Mouse (Mus musculus) naive thymus-derived CD4-positive, alpha-beta T cell, adult 2 months (primary cell): ENCODE measurements around the gene Gpr108.

Source experiments
- DNase-seq: peaks from one replicate; pipeline ENCODE4 v3.0.0-alpha.2; 2011; ENCODE audit warnings: low read depth

Gene Gpr108

GRCm38 (mm10) chr17:57207938-57208337 lies 40.3 kb downstream of the Gpr108 start:
- no peak for DNase-seq

- no peak for DNase-seq
Observed at GRCm38 (mm10) chr17:57201841-57202724, 46.2 kb downstream of the Gpr108 start.

DNA sequence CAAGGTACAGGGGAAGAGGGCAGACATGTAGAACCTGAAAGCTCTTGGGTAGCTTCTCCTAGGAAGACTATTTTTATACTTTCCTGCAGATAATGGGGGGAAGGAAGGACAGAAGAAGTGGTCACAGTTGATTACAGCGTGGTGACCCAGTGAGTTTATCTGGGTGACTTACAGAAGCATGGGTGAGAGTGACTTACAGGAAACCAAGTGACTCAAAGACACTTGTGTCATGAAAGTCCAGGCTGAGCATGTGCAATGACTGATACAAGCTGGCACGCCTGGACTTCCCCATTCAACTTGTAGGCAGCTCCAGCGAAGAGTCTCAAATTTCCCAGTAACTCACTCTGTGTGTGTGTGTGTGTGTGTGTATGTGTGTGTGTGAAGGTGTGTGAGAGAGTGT lies 50.0 kb downstream of the Gpr108 start:
- no peak for DNase-seq

- DNase-seq, result no peak
Observed at GRCm38 (mm10) chr17:57195326-57196010, 52.8 kb downstream of the Gpr108 start.

GRCm38 (mm10) chr17:57194771-57195170 lies 53.5 kb downstream of the Gpr108 start:
- DNase-seq, result no peak

DNA sequence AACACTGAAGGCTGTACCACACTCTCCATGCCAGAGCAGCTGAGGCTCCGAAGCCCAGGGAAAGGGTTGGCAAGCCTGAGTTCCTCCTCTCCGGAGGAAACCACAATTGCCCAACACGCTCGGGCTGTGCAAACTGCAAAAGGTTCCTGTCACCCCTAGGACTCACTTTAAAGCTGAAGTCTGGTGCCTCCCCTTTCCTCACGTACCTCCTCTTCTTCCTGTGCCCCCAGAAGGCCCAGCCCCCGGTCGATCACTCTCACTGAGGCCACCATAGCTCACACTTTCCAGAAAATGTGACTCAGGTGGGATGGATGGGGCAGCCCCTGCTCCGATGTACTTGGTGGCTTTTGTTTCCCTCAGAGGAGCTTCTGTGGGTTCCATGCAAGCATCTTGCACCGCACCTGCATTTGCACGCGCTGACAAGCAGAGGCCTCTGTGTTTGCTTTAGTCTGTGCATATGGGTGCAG lies 54.2 kb downstream of the Gpr108 start, which contains the start of gene Tnfsf14:
Gene Tnfsf14, minus strand, starts transcription at position 137 of the 467 bp plus-strand sequence.
- DNase-seq, result peak; percentile 59

GRCm38 (mm10) chr17:57188510-57189192 lies 59.6 kb downstream of the Gpr108 start:
- peak; percentile 35 for DNase-seq

GRCm38 (mm10) chr17:57185641-57186040 lies 62.6 kb downstream of the Gpr108 start:
- DNase-seq, result no peak
